Comparison of ENCODE assay signal across 17 mouse cellular contexts in the genomic region with DNA sequence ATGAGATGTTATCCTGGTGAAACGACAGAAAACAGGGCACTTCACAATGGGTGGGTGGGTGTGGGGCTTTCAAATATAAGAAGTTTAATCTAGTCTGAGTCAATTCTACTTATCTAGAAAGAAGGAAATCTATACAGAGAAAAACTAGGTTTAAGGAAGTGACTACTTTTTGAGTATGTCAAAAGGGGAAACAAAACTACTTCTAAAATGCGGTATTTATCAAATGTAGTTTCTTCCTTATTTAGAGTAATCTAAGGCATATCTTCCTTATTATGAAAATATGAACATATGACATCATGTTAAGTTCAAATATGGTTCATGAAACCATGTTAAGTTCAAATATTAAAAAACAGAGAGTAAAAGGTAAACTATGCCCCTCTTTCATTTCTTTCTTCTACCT. TPM values are rescaled to one million over a fixed set of nuclear protein-coding genes. Genes with fewer than 3 reads are reported as not detected.
"Had no signal": no experiment of that assay in that cellular context is flagged by ENCODE, and none has a peak within 500 bp of the region (broad histone marks: within the 10 kb centered on the region; RNA-seq: fewer than 3 reads in every experiment).

No protein-coding gene starts in this region.

- H3K4me2 ChIP-seq: limb, embryonic 15.5 days; midbrain, embryonic 13.5 days; neural tube, embryonic 12.5 days; stomach, embryonic 15.5 days had no signal

- DNase-seq: kidney, adult 8-10 months; kidney, postnatal 25 days; layer of hippocampus, adult 9-11 months; layer of hippocampus, postnatal 36 days; lung, adult 18-20 months; lung, postnatal 4 days; right cerebral cortex, postnatal 4 days; spleen, adult 18-20 months; thymus, adult 2 months; thymus, postnatal 36 days had no signal

- H3K4me3 ChIP-seq: limb, embryonic 15.5 days; midbrain, embryonic 13.5 days; myocyte; neural tube, embryonic 12.5 days; stomach, embryonic 15.5 days had no signal

- H3K36me3 ChIP-seq: limb, embryonic 15.5 days; midbrain, embryonic 13.5 days; neural tube, embryonic 12.5 days; stomach, embryonic 15.5 days had no signal

- H3K9me3 ChIP-seq: limb, embryonic 15.5 days; midbrain, embryonic 13.5 days; neural tube, embryonic 12.5 days; stomach, embryonic 15.5 days had no signal

- H3K4me1 ChIP-seq: limb, embryonic 15.5 days; midbrain, embryonic 13.5 days; neural tube, embryonic 12.5 days; stomach, embryonic 15.5 days had no signal

- H3K27ac ChIP-seq: limb, embryonic 15.5 days; liver, embryonic 14.5 days; midbrain, embryonic 13.5 days; neural tube, embryonic 12.5 days; stomach, embryonic 15.5 days had no signal

- H3K27me3 ChIP-seq: limb, embryonic 15.5 days; midbrain, embryonic 13.5 days; neural tube, embryonic 12.5 days; stomach, embryonic 15.5 days had no signal

- ATAC-seq: midbrain, embryonic 13.5 days had no signal

- H3K9ac ChIP-seq: limb, embryonic 15.5 days; liver, embryonic 14.5 days; midbrain, embryonic 13.5 days; neural tube, embryonic 12.5 days; stomach, embryonic 15.5 days had no signal

RNA-seq across cellular contexts. Expression of a gene that starts 4.2 kb away (rescaled TPM):
- total RNA-seq: neutrophil, adult 5-6 weeks had no signal
